Mouse (Mus musculus) limb, embryonic 14.5 days (tissue): ENCODE data around the gene Hist2h3c2. TPM values are rescaled to one million over a fixed set of nuclear protein-coding genes. Genes with fewer than 3 reads are reported as not detected.
A peak's percentile ranks its signal among the peaks of the same experiment; 100 is the strongest.

Source experiments
- ATAC-seq: fragments of 200-750 bp; cut with Nextera tagmentation; 2 replicates; pipeline ENCODE4 v1.8.0; 2017; ENCODE audit warnings: low read depth, moderate number of reproducible peaks, moderate TSS enrichment; ENCODE audit not compliant: low FRiP score
- DNase-seq: peaks from one replicate; pipeline ENCODE4 v3.0.0-alpha.2; 2015; ENCODE audit warnings: low spot score
- H3K27ac ChIP-seq: fragments of 300-500 bp; sonication (generic); replicated peaks from 2 replicates; pipeline ENCODE4 v1.5.1; 2014; ENCODE audit warnings: low read depth, mild to moderate bottlenecking, low read length, moderate library complexity, mixed read lengths
- H3K27me3 ChIP-seq: fragments of 300-500 bp; sonication (generic); 2 replicates; pipeline ENCODE4 v1.6.1; 2014; ENCODE audit warnings: low read length, mixed read lengths; ENCODE audit not compliant: control insufficient read depth, insufficient read depth
- H3K36me3 ChIP-seq: fragments of 300-500 bp; sonication (generic); 2 replicates; pipeline ENCODE4 v1.6.1; 2014; ENCODE audit warnings: mild to moderate bottlenecking, low read length, moderate library complexity, mixed read lengths; ENCODE audit not compliant: control insufficient read depth, insufficient read depth
- H3K4me1 ChIP-seq: fragments of 300-500 bp; sonication (generic); 2 replicates; pipeline ENCODE4 v1.6.1; 2014; ENCODE audit warnings: antibody characterized with exemption, low read length, mixed read lengths; ENCODE audit not compliant: control insufficient read depth, insufficient read depth
- H3K4me2 ChIP-seq: fragments of 300-500 bp; sonication (generic); replicated peaks from 2 replicates; pipeline ENCODE4 v1.6.1; 2014; ENCODE audit warnings: low read depth, mild to moderate bottlenecking, low read length, moderate library complexity; ENCODE audit not compliant: severe bottlenecking
- H3K4me3 ChIP-seq: fragments of 300-500 bp; sonication (generic); replicated peaks from 2 replicates; pipeline ENCODE4 v1.5.1; 2014; ENCODE audit warnings: low read length
- H3K9ac ChIP-seq: fragments of 300-500 bp; sonication (generic); 2 replicates; pipeline ENCODE4 v1.6.1; 2014; ENCODE audit warnings: mild to moderate bottlenecking, low read depth, low read length, moderate library complexity; ENCODE audit not compliant: severe bottlenecking
- H3K9me3 ChIP-seq: fragments of 300-500 bp; sonication (generic); 2 replicates; pipeline ENCODE4 v1.6.1; 2016; ENCODE audit warnings: low read length; ENCODE audit not compliant: control insufficient read depth
- POLR2A ChIP-seq: fragments of 200-500 bp; IDR thresholded peaks from 2 replicates; pipeline ENCODE4 v1.8.0; 2012; ENCODE audit warnings: inconsistent platforms, mild to moderate bottlenecking, moderate library complexity, borderline replicate concordance; ENCODE audit not compliant: insufficient read depth, insufficient read length; ENCODE audit errors: extremely low read depth
- WGBS: fragments of 180-500 bp; shearing (Covaris S2); extraction: QIAGEN DNeasy Blood & Tissue Kit; methylation state at CpG from one replicate; pipeline ENCODE4 v1.1.7; 2014; 5-methylcytosine and 5-hydroxymethylcytosine counted together
- polyA plus RNA-seq, 2 experiments: library from polyadenylated mRNA; depleted of rRNA in 1 of 2; stranded (reverse) in 1 of 2; unstranded in 1 of 2; fragments of >200 nt; fragmentation: Nextera tagmentation in 1 of 2; extraction: Ambion mirVana in 1 of 2; gene quantifications; 2 replicates each; pipeline versions ENCODE4 v1.2.1 to v1.2.3; 2012 to 2014

The Hist2h3c2 gene
- polyA plus RNA-seq, 2 experiments: 8.0 to 74.4 TPM

DNA sequence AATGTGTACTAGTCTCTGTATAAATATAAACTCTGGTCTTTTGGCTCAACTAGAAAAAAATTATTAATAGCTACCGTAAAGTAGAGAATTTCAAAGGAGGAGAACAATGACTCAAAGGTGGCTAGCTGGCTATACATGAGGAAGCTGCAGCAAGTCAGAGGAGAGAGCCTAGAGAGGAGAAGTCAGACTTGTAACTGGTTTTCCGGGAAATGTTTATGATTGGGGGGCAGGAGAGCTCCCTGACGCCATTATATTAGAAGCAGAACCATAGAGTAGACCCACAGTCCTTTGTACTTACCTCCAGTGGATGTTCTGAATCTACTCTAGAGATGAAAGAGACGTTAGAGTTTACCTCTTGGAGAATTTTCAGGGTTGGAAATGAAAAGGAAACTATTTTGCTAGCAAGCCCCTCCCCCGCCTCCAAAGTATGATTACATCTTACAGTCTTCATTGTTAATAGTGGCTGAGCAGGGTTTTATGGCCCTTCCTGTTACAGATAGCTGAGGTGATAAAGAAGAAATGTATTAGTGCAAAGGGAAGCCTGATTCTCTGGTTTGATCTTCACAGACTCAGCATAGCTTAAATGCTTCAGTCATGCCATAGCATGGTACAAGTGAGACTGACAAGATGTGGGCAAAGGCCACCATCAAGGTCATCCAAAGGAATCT is 17.1 kb upstream of the Hist2h3c2 start:
- Histone ChIP-seq H3K4me3 (no peak overlapping the region), H3K27me3 (no peaks in the 10 kb centered on the region), H3K4me2 (no peak overlapping the region), H3K9ac (no peak overlapping the region), H3K9me3 (no peaks in the 10 kb centered on the region), H3K27ac (no peak overlapping the region), H3K4me1 (peaks cover 5% of the 10 kb centered on the region; the same call in 1 of the 2 replicates), H3K36me3 (no peaks in the 10 kb centered on the region)
- ATAC-seq (no peak), DNase-seq (no peak)
- WGBS: 57% methylated on average over 5 of the region's 5 CpGs
- no peak for TF ChIP-seq POLR2A

DNA sequence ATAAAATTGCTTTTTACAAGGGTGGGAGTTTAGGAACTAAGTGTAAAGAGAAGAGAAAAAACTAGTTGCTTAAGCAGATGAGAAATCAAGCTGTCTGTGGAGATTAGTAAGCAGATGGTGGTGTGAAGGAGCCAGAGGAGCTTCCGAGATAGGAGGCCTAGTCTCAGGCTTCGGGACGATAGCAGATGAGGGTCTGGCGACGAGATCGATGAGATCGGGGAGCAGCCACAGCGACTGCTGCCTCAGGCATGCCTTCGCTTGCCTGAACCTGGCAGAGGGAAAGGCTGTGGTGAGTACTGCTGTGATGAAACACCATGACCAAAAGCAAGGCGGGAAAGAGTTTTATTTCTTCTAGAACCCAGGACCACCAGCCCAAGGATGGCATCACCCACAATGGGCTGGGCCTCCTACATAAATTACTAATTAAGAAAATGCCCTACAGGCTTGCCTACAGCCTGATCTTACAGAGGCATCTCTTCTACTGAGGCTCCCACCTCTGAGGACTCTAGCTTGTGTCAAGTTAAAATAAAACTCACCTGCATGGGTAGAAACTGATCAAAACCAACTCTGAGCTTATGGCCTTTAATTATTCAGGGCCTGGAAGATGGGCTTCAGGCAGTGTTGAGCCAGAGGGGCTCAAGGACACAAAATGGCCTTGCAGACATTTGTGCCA is 15.9 kb upstream of the Hist2h3c2 start:
- no peak overlapping the region for H3K4me3 ChIP-seq
- no peak for TF ChIP-seq POLR2A
- H3K4me2 ChIP-seq: no peak overlapping the region
- DNase-seq: peak; percentile 40
- H3K27me3 ChIP-seq: no peaks in the 10 kb centered on the region
- peaks cover 9% of the 10 kb centered on the region; the same call in 1 of the 2 replicates for H3K4me1 ChIP-seq
- no peak overlapping the region for H3K9ac ChIP-seq
- ATAC-seq: no peak
- no peaks in the 10 kb centered on the region for H3K9me3 ChIP-seq
- 36% methylated on average over 10 of the region's 10 CpGs for WGBS
- H3K27ac ChIP-seq: no peak overlapping the region
- H3K36me3 ChIP-seq: no peaks in the 10 kb centered on the region

DNA sequence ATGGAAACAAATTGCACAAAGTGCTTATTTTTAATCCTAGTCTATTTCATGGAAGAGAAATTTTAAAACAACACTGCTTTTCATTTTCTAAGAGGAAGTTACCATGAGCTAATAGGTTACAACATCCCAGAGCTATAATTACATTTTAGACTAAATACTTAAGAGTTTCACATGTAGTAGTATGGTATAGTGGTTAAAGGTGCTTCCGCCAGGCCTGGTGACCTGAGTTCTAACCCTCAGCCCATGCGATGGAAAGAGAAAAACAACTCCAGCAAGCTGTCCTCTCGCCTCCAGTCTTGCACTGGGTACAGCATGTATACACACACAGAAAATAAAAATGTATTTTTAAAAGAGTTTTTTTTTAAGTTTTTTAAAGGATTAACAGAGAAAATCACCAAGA is 12.9 kb upstream of the Hist2h3c2 start:
- no peak overlapping the region for H3K4me2 ChIP-seq
- TF ChIP-seq POLR2A: no peak
- H3K27me3 ChIP-seq: no peaks in the 10 kb centered on the region
- no peak overlapping the region for H3K4me3 ChIP-seq
- no peak overlapping the region for H3K9ac ChIP-seq
- H3K27ac ChIP-seq: no peak overlapping the region
- WGBS: 80% methylated on average over 3 of the region's 3 CpGs
- H3K4me1 ChIP-seq: peaks cover 19% of the 10 kb centered on the region
- ATAC-seq (no peak), DNase-seq (no peak)
- no peaks in the 10 kb centered on the region for H3K9me3 ChIP-seq
- no peaks in the 10 kb centered on the region for H3K36me3 ChIP-seq

DNA sequence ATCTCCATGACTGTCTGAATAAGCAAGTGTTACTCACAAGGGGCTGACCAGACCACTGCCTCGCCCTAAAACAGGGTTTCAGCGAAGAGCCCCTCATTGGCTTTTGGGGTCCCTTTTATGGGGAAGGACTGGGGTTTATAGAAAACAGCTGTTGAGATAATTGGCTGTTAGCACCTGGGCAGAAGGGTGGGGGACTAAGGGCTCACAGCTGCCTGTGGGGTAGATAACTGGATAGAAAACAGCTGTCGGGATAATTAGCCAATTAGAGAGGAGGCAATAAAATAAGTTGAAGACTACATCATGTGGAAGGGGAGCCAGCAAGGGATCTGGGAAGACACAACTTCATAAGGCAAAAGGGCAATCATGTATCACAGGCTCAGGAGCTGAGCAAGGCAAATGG is 12.0 kb upstream of the Hist2h3c2 start:
- no peak overlapping the region for H3K27ac ChIP-seq

DNA sequence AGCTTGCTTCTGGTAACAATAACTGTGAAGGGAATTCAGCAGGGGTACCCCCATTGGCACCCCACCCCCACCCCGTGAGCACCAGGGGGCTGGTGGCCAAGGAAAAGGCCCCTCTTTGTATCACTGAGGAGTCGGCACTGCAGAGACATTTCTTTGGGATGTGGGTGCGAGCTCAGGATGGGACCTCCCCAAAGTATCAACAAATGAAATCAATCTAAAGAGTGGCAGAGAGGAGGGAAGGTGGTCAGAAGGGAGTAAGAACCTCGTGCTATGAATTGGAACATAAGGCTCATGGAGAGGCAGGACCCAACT is 10.1 kb upstream of the Hist2h3c2 start:
- Histone ChIP-seq H3K4me1 (peaks cover 20% of the 10 kb centered on the region), H3K4me3 (0 out of 2 replicates have a peak overlapping the region, but pooled peaks have one; percentile 39), H3K4me2 (peak overlapping the region; percentile 49; the same call in 1 of the 2 replicates), H3K36me3 (no peaks in the 10 kb centered on the region), H3K27ac (no peak overlapping the region), H3K27me3 (no peaks in the 10 kb centered on the region), H3K9me3 (no peaks in the 10 kb centered on the region), H3K9ac (no peak overlapping the region)
- ATAC-seq (no peak), DNase-seq (no peak)
- 48% methylated on average over 4 of the region's 4 CpGs for WGBS
- no peak for TF ChIP-seq POLR2A

More for the DNA sequence above, 12.0 kb upstream of the Hist2h3c2 start:
- DNase-seq: no peak
- no peak overlapping the region for H3K4me3 ChIP-seq
- H3K4me1 ChIP-seq: peaks cover 14% of the 10 kb centered on the region
- no peak for TF ChIP-seq POLR2A
- H3K9ac ChIP-seq: no peak overlapping the region
- no peak for ATAC-seq
- H3K36me3 ChIP-seq: no peaks in the 10 kb centered on the region
- H3K4me2 ChIP-seq: no peak overlapping the region
- no peaks in the 10 kb centered on the region for H3K27me3 ChIP-seq
- no peaks in the 10 kb centered on the region for H3K9me3 ChIP-seq
- WGBS: 16% methylated on average over 3 of the region's 3 CpGs
